Mouse (Mus musculus): ENCODE data around the gene Akt2.

Gene Akt2

DNA sequence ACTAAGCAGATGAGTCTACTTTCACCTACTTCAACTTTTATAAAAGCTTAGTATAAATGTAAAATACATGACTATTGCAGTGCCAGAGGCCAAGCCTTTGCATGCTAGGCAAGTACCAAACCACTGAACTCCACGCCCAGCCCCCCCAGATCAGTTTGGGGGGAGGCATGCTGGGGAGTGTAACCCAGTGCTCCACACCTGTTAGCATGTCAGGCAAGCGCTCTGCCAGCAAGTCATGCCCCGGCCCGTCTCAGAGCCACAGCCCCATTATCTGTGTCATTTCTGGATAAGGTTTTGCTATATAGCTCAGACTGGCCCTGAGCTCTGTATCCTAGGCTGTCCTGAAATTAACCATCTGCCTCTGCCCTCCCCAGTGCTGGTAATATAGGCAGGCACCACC lies 70.7 kb downstream of the Akt2 start:
- DNase-seq: no peak

DNA sequence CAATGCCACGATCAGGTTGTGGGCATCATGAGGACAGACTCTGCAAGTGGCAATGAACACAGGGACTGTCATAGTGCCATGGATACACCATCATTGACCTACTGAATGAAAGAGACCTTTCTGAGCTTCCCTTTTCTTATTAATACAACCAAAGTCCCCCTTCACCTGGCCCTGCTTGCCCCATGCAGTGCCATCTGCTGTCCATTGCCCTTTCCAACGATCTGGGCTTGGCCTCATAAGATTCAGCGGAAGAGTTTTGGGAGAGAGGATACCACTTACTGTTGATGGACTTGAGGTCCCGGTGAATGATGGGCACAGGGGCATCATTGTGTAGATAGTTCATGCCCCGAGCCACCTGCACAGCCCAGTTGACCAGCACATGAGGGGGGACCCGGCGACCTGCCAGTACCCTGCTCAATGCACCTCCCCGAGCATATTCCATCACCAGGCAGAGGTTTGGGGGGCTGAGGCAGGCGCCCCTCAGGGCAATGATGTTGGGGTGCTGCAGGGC lies 81.8 kb downstream of the Akt2 start:
- no peak for DNase-seq

DNA sequence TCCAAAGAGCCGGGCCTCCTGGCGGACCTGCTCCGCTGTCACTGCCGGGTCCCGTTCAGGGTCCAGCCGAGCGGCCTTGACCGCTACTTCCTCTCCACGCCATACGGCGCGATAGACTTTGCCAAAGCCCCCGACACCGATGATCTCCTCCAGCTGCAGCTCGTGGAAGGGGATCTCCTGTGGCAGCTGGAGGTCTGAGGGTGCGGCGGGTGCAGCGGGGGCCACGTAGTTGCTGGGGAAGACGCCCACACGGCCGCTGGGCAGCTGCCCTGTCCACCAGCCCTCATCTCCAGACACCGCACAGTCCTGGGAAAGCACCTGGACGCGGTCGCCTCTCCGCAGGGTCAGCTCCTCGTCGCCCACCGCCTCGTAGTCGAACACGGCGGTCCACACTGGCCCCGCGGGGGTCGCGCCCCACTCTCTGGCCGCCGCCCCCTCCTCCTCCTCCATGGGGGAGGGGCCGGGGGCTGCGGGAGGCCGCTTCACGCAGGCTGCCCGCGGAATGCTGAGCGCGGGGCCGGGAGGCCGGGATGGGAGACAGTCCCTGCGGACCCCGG lies 82.3 kb downstream of the Akt2 start:
- peak; percentile 69 to 72 for DNase-seq

DNA sequence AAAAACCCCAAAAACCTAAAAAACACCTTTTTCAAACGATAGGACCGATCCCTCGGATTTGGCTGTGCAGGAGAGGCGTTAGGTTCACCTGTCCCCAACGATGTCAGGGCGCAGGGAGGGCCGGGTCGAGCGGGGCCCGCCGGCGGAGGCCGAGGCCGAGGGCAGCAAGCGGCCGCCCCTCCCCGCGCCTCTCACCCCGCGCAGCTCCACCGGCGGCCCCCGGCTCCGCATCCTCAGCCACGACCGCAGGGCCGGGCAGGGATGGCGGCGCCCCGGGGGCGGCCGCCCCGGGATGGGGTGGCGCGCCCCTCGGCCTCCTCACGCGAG lies 82.8 kb downstream of the Akt2 start:
- DNase-seq: no peak

DNA sequence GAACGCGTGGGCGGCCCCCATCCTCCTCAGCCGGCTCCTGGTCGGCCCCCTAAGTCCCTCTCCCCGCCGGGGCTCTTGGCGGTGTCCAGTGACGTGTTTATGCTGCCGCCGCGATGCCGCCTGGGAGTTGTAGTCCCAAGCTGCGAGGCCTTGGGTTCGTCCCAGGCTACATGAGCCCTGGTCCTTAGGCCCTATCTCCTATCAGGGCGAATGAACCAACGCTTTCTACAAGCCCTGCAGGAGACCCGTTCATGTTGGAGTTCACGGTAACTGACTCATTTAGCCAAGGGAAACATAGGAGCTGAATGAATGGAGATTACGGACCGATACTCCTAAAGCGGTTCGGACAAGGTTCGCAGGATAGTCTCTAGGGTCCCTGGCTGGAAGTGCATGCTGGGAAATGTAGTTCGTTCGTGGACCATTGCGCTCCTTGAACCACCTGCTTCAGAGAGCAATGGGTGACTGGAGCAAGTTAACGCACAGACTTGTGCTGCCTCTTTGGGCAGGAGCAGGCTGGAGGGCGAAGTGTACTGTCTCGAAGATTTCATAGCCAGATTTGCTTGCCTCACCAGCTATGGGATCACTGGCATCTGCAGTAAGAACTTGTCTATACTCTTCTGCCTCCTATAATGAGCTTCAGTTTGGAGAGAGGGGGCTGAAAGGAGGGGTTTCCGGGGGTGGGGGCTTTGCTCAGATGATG lies 83.3 kb downstream of the Akt2 start, which contains the start of gene Map3k10:
Gene Map3k10 (minus strand): TSS at position 77 of the 700 bp plus-strand sequence.
- DNase-seq: peak; percentile 94 to 98

DNA sequence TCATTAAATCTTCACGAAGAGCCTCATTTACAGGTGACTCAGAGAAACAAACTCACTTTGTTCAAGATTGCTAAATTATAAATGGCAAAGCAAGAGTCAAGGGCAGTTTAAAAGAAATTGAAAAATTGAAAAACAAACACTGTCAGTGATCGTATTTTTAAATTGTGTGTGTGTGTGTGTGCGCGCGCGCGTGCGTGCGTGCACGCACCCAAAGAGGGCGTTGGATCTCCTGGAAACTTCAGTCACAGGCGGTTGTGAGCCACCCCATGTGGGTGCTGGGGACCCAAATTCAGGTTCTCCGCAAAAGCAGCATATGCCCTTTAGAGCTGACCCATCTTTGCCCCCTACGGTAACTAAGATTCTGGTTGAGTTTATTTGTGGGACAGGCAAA lies 83.9 kb downstream of the Akt2 start:
- DNase-seq: no peak

DNA sequence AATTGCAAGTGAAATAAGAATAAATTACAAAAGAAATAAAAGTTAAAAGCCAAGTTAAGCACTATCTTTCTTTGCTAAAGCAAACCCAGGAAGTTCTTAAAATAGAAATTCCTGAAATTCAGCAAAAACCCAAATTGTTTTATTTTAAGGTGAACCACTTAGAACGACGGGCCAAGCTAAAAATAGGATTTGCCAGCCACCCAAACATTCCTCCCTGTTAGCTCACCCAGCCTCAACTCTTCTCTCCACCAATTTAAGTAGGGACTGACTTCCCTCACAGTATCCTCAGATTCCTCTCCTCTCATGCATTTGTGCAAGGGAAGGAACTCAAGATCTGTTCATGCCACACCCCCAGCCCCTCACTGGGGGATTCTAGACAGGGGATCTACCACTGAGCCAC lies 91.9 kb downstream of the Akt2 start:
- DNase-seq: no peak

DNA sequence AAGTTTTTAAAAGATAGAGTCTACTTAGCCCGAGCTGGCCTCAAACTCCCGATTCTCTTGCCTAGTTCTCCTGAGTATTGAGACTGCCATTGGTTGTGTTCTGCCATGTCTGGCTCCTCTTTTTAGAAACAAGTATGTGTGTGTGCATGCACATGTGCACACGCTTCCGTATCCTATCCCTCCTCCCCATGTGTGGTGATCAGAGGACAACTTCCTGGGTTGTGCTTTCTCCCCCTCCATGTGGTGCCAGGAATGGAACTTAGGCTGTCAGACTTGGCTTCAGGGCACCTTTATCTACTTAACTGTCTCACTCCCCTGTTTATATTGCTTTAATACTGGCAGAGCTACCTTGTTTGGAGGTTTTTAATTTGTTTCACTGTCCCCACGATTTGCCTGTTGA lies 93.9 kb downstream of the Akt2 start:
- no peak for DNase-seq

DNA sequence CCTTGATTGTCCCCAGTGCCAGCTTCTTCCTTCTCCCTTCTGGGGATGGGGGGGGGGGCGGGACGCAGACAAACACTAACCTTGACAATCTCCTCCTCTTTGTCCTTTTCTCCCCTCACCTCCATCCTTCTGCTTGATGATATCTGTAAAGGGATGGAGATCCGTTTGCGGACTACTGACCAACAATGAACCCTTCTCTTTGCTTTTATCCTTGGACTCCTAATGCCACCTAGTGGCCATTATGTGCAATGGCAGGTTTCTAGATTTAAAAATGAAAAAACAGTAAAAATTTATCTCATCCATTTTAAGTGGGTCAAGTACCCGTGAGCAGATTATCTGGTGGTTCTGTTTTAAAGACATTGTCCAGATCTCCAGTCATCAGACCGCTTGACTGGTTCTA lies 94.3 kb downstream of the Akt2 start:
- DNase-seq: no peak

DNA sequence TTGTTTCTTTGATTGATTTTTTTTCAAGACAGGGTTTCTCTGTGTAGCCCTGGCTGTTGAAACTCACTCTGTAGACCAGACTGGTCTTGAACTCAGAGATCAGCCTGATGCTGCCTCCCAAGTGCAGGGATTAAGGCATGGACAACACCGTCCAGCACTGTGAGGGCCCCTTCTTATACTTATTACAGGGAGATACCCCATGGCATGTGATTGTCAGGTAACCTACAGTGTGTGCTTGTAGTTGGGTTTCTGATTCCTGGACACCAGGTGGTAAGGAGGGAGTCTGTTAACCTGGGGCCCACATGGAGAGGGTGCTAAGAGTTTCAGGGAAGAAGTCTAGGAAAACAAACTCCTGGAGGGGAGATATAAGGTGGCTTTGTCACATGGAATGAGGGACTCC lies 95.7 kb downstream of the Akt2 start:
- DNase-seq: no peak

DNA sequence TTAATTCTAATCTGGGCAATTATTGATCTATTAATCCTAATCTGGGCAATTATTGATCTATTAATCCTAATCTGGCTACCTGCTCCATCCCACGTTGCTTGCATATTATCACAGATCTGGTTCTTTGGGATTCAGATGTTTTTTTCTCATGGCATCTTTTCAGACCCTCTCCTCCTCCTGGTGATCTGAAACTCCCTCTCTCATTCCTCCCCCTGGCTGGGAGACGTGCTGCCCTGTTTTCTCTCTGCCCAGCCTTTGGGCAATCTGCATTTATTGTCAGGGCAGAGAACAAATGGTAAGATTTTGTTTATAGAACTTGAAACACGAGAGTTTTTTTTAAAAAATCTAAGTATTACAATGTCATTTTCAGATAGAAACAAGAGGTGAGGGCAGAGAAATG lies 96.5 kb downstream of the Akt2 start:
- no peak for DNase-seq

DNA sequence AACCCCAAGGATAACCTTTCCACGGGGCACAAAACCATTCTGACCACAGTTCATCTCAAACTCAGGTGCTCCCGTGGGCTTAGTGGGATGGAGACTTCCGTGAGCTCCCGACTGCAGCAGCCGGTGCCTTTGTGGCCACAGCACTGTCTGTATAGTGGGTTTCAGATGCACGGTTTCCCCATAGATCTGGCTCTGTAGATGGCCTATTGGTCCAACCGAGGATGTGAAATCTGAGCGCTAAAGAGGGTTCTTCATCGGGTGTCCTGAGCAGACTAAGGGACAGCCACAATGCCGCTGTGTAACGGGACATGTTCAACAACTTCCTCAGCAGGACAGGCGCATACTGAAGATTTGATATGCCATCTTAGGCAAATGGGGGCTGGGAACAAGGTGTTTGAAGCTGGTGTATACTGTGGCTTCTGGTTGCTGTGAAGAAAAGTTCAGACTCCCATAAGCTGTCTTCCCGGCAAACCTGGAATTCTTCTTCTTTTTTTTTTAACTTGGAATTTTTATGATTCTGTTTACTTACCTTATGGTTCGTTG lies 97.0 kb downstream of the Akt2 start:
- peak in 1 of 2 experiments; percentile 11 for DNase-seq

DNA sequence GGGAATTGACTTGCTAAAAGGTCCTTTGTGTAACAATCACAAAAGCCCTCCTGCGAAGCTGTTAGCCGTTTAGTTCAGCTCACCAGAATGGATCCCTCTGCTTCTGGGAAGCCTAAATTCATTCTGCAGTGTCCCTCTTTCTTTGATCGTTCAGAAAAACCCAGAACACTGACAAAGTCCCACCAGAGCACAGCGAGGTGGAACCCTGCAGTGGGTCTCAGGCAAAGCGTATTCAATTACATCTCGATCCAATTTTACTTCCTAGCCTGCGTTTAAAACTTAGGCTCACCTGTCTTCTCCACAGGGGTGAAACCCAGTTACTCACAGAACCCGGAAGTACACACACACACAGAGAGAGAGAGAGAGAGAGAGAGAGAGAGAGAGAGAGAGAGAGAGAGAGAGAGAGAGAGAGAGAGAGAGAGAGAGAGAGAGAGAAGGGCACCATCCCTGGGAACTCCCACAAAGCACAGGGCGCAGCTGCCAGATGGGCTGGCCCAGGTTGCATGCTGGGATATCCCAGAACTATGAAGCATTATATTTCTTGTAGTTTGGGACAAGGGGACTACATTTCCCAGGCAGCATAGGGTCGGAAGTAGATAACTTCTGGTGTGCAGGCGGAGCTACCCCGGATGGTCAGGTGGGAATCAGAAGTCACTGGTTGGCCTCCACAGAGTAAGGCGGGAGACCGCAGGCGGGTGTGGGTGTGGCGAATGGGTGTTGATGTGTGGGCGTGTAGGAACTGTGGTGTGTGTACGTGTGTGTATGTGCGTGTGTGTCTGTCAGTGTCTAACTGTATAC lies 97.7 kb downstream of the Akt2 start, which contains the start of gene Zfp607b:
Gene Zfp607b (plus strand): TSS at position 526 of the 798 bp plus-strand sequence.
- peak; percentile 89 for DNase-seq

Measured in cerebellum, postnatal 14 days (tissue).